Mouse (Mus musculus) neural tube, embryonic 11.5 days (tissue): Measurements from ENCODE around the gene Taf6l. TPM values are rescaled to one million over a fixed set of nuclear protein-coding genes. Genes with fewer than 3 reads are reported as not detected.
A peak's percentile ranks its signal among the peaks of the same experiment; 100 is the strongest.

Experiments used
- ATAC-seq: fragments of 200-750 bp; cut with Nextera tagmentation; 2 replicates; pipeline ENCODE4 v1.8.0; 2017; ENCODE audit warnings: moderate number of reproducible peaks, mild to moderate bottlenecking, moderate TSS enrichment, moderate library complexity; ENCODE audit not compliant: insufficient read depth, low FRiP score, low TSS enrichment
- DNase-seq: peaks from one replicate; pipeline ENCODE4 v3.0.0-alpha.2; 2015; ENCODE audit warnings: low spot score
- H3K27ac ChIP-seq: fragments of 300-500 bp; sonication (generic); 2 replicates; pipeline ENCODE4 v1.5.1; 2014; ENCODE audit warnings: low read depth, mild to moderate bottlenecking, low read length
- H3K27me3 ChIP-seq: fragments of 300-500 bp; sonication (generic); 2 replicates; pipeline ENCODE4 v1.6.1; 2014; ENCODE audit warnings: mild to moderate bottlenecking, low read length, mixed read lengths; ENCODE audit not compliant: control insufficient read depth, insufficient read depth
- H3K36me3 ChIP-seq: fragments of 300-500 bp; sonication (generic); 2 replicates; pipeline ENCODE4 v1.6.1; 2014; ENCODE audit warnings: mild to moderate bottlenecking, low read length, moderate library complexity, mixed read lengths; ENCODE audit not compliant: control insufficient read depth, insufficient read depth
- H3K4me1 ChIP-seq: fragments of 300-500 bp; sonication (generic); 2 replicates; pipeline ENCODE4 v1.6.1; 2014; ENCODE audit warnings: low read length, mixed read lengths; ENCODE audit not compliant: control insufficient read depth, insufficient read depth
- H3K4me2 ChIP-seq: fragments of 300-500 bp; sonication (generic); 2 replicates; pipeline ENCODE4 v1.6.1; 2014; ENCODE audit warnings: low read depth, mild to moderate bottlenecking, moderate library complexity
- H3K4me3 ChIP-seq: fragments of 300-500 bp; sonication (generic); 2 replicates; pipeline ENCODE4 v1.5.1; 2014; ENCODE audit warnings: low read depth, low read length
- H3K9ac ChIP-seq: fragments of 300-500 bp; sonication (generic); 2 replicates; pipeline ENCODE4 v1.6.1; 2014; ENCODE audit warnings: mild to moderate bottlenecking, low read length
- H3K9me3 ChIP-seq: fragments of 300-500 bp; sonication (generic); 2 replicates; pipeline ENCODE4 v1.6.1; 2016; ENCODE audit warnings: low read length; ENCODE audit not compliant: control insufficient read depth
- WGBS: fragments of 180-500 bp; shearing (Covaris S2); extraction: QIAGEN DNeasy Blood & Tissue Kit; methylation state at CpG from one replicate; pipeline ENCODE4 v1.1.7; 2014; 5-methylcytosine and 5-hydroxymethylcytosine counted together
- polyA plus RNA-seq: library from polyadenylated mRNA; unstranded; fragments of >200 nt; fragmentation: Nextera tagmentation; extraction: Ambion mirVana; gene quantifications from 2 replicates; pipeline ENCODE4 v1.2.1, GENCODE M21; 2014

The Taf6l gene
- polyA plus RNA-seq, 1 experiment from 2014 or later, result 22.4 TPM

GRCm38 (mm10) chr19:8802130-8802821 is 16.1 kb upstream of the Taf6l start, which contains the start of gene Zbtb3:
Gene Zbtb3, plus strand, starts transcription at chr19:8802555.
- ATAC-seq (peak; percentile 99), DNase-seq (peak; percentile 94)
- Histone ChIP-seq H3K4me1 (peaks cover 13% of the 10 kb centered on the region), H3K27me3 (no peaks in the 10 kb centered on the region), H3K36me3 (peaks cover 6% of the 10 kb centered on the region), H3K4me2 (peak within 1 kb of the TSS; percentile 57), H3K9me3 (no peaks in the 10 kb centered on the region), H3K9ac (peak within 1 kb of the TSS; percentile 52), H3K4me3 (peak within 1 kb of the TSS; percentile 42), H3K27ac (0 out of 2 replicates have a peak within 1 kb of the TSS, but pooled peaks have one; percentile 47)
- WGBS, result under 1% methylated on average over 30 of the region's 30 CpGs

- H3K9ac ChIP-seq, result no peak overlapping the region
- no peak overlapping the region for H3K27ac ChIP-seq
These were observed 12.7 kb upstream of the Taf6l start for GRCm38 (mm10) chr19:8798947-8799315.

GRCm38 (mm10) chr19:8798264-8798946 is 12.2 kb upstream of the Taf6l start, which contains the start of gene Polr2g:
Gene Polr2g, minus strand, starts transcription at chr19:8798577.
- ATAC-seq, result peak; percentile 68

More at GRCm38 (mm10) chr19:8798947-8799315, 12.7 kb upstream of the Taf6l start:
- H3K36me3 ChIP-seq, result peaks cover 3% of the 10 kb centered on the region
- H3K4me1 ChIP-seq, result peaks cover 13% of the 10 kb centered on the region
- DNase-seq, result no peak
- H3K4me2 ChIP-seq, result peak overlapping the region; percentile 2; the same call in 1 of the 2 replicates
- no peak for ATAC-seq
- H3K9me3 ChIP-seq, result no peaks in the 10 kb centered on the region
- no peaks in the 10 kb centered on the region for H3K27me3 ChIP-seq
- H3K4me3 ChIP-seq, result no peak overlapping the region

GRCm38 (mm10) chr19:8790171-8790570 is 4.0 kb upstream of the Taf6l start:
- Histone ChIP-seq H3K4me2 (no peak overlapping the region), H3K36me3 (peaks cover 12% of the 10 kb centered on the region), H3K9ac (no peak overlapping the region), H3K27ac (no peak overlapping the region), H3K4me3 (no peak overlapping the region), H3K9me3 (no peaks in the 10 kb centered on the region), H3K4me1 (peaks cover 5% of the 10 kb centered on the region; the same call in 1 of the 2 replicates), H3K27me3 (no peaks in the 10 kb centered on the region)
- WGBS, result 83% methylated on average over 7 of the region's 7 CpGs
- ATAC-seq (no peak), DNase-seq (no peak)

More at GRCm38 (mm10) chr19:8798264-8798946, 12.2 kb upstream of the Taf6l start, which contains the start of gene Polr2g:
- peaks cover 13% of the 10 kb centered on the region for H3K4me1 ChIP-seq
- WGBS, result 2% methylated on average over 25 of the region's 25 CpGs
- H3K4me3 ChIP-seq, result peak within 1 kb of the TSS; percentile 71
- H3K9me3 ChIP-seq, result no peaks in the 10 kb centered on the region
- no peaks in the 10 kb centered on the region for H3K27me3 ChIP-seq
- peak within 1 kb of the TSS; percentile 74 for H3K9ac ChIP-seq
- no peak within 1 kb of the TSS for H3K27ac ChIP-seq
- H3K4me2 ChIP-seq, result peak within 1 kb of the TSS; percentile 87
- peaks cover 8% of the 10 kb centered on the region for H3K36me3 ChIP-seq
- peak; percentile 94 for DNase-seq

GRCm38 (mm10) chr19:8789171-8789570 is 3.0 kb upstream of the Taf6l start:
- H3K9me3 ChIP-seq, result no peaks in the 10 kb centered on the region
- 63% methylated on average over 1 of the region's 1 CpGs for WGBS
- H3K27me3 ChIP-seq, result no peaks in the 10 kb centered on the region
- DNase-seq, result no peak
- no peak overlapping the region for H3K9ac ChIP-seq
- peaks cover 12% of the 10 kb centered on the region for H3K36me3 ChIP-seq
- ATAC-seq, result no peak
- peaks cover 5% of the 10 kb centered on the region; the same call in 1 of the 2 replicates for H3K4me1 ChIP-seq
- H3K4me3 ChIP-seq, result no peak overlapping the region
- H3K27ac ChIP-seq, result no peak overlapping the region
- no peak overlapping the region for H3K4me2 ChIP-seq

GRCm38 (mm10) chr19:8788521-8788920 is 2.3 kb upstream of the Taf6l start:
- Histone ChIP-seq H3K4me3 (no peak overlapping the region), H3K9me3 (no peaks in the 10 kb centered on the region), H3K4me2 (no peak overlapping the region), H3K4me1 (peaks cover 5% of the 10 kb centered on the region; the same call in 1 of the 2 replicates), H3K36me3 (peaks cover 5% of the 10 kb centered on the region), H3K27ac (no peak overlapping the region), H3K27me3 (no peaks in the 10 kb centered on the region), H3K9ac (no peak overlapping the region)
- no peak for ATAC-seq
- DNase-seq, result peak; percentile 19
- WGBS, result 13% methylated on average over 3 of the region's 3 CpGs

- WGBS, result 6% methylated on average over 20 of the region's 20 CpGs
These were observed 11.2 kb downstream of the Taf6l start for GRCm38 (mm10) chr19:8774951-8775421.

GRCm38 (mm10) chr19:8774086-8774835 is 12.0 kb downstream of the Taf6l start, which contains the start of gene Tmem179b:
Gene Tmem179b, minus strand, starts transcription at chr19:8774467.
- H3K4me3 ChIP-seq, result peak within 1 kb of the TSS; percentile 74
- under 1% methylated on average over 68 of the region's 68 CpGs for WGBS
- peak; percentile 95 for ATAC-seq
- H3K27me3 ChIP-seq, result no peaks in the 10 kb centered on the region
- no peaks in the 10 kb centered on the region for H3K9me3 ChIP-seq
- peak; percentile 96 for DNase-seq
- H3K4me2 ChIP-seq, result peak within 1 kb of the TSS; percentile 99
- H3K36me3 ChIP-seq, result peaks cover 8% of the 10 kb centered on the region
- H3K4me1 ChIP-seq, result peaks cover 15% of the 10 kb centered on the region
- H3K9ac ChIP-seq, result peak within 1 kb of the TSS; percentile 90
- peak within 1 kb of the TSS; percentile 98 for H3K27ac ChIP-seq

More at GRCm38 (mm10) chr19:8774951-8775421, 11.2 kb downstream of the Taf6l start:
- peak; percentile 51 for ATAC-seq
- Histone ChIP-seq H3K36me3 (peaks cover 8% of the 10 kb centered on the region), H3K4me1 (peaks cover 15% of the 10 kb centered on the region), H3K4me2 (peak overlapping the region; percentile 99), H3K9ac (peak overlapping the region; percentile 90), H3K27me3 (no peaks in the 10 kb centered on the region), H3K27ac (peak overlapping the region; percentile 98), H3K4me3 (peak overlapping the region; percentile 74), H3K9me3 (no peaks in the 10 kb centered on the region)
- DNase-seq, result no peak
